18 mouse cellular contexts compared by ENCODE assay signal in the genomic region with DNA sequence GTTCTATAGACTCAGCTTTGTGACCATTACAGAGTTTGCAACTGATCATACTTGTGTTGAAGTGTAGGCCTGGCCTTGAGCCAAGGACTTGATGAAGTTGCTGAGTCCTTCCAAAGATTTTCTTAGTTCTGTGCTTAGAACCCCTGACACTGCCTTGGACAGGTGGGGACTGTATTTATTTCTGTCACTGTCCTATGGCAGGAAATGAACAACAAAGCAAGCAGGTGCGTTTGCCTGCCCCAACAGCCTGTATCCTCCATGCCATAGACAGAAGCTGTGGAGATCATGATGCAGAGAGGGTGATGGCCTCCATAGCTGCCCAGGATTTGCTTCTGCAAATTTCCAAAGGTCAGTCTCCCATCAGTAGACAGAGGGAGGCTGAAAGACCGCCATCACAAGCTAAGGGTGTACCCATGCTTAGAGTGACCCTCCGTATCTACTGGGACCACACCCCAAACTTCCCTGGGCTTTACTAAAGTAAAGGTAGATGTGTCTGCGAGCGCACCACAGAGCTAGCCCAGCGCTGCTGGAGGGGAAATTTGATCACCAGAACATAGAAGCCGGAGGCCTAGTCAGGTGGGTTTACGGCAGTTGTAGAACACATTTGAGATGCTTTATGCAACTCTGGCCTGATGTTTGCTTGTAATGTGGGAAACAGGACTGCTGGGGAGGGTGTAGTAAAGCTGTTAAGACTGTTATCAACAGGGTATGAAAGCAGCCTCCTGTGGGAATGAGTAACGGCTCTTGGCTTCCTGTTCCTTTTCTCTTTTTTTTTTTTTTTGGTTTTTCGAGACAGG. TPM values are rescaled to one million over a fixed set of nuclear protein-coding genes. Genes with fewer than 3 reads are reported as not detected.
A peak's percentile ranks its signal among the peaks of the same experiment; 100 is the strongest.
DNase-seq lines count a peak whose midpoint lies in the region; ATAC-seq and TF ChIP-seq lines count a peak whose summit lies in the region.
"Had no signal": no experiment of that assay in that cellular context is flagged by ENCODE, and none has a peak within 500 bp of the region (broad histone marks: within the 10 kb centered on the region; RNA-seq: fewer than 3 reads in every experiment).

No protein-coding gene starts in this region.

- H3K4me3 ChIP-seq in limb, embryonic 13.5 days = no peak overlapping the region
- no peak overlapping the region for H3K4me3 ChIP-seq in limb, embryonic 10.5 days
- no peak overlapping the region for H3K4me3 ChIP-seq in liver, embryonic 16.5 days (ENCODE audit: low read depth, low read length)
- no peak overlapping the region for H3K4me3 ChIP-seq in midbrain, postnatal 0 days (ENCODE audit: low read depth, low read length)
- H3K4me3 ChIP-seq: heart, adult 2 months; hindbrain, embryonic 10.5 days; limb, embryonic 15.5 days; midbrain, embryonic 15.5 days; neural tube, embryonic 12.5 days had no signal

- WGBS in limb, embryonic 13.5 days = 82% methylated on average over 10 of the region's 10 CpGs
- WGBS in limb, embryonic 10.5 days = 89% methylated on average over 10 of the region's 10 CpGs
- WGBS in liver, embryonic 16.5 days (ENCODE audit: insufficient replicate concordance) = 31% methylated on average over 10 of the region's 10 CpGs
- WGBS in midbrain, postnatal 0 days = 93% methylated on average over 10 of the region's 10 CpGs

- no peak overlapping the region for H3K27ac ChIP-seq in limb, embryonic 13.5 days
- H3K27ac ChIP-seq in limb, embryonic 10.5 days = no peak overlapping the region
- 0 out of 2 replicates have a peak overlapping the region, but pooled peaks have one; percentile 29 for H3K27ac ChIP-seq in liver, embryonic 16.5 days (ENCODE audit: low read length)
- H3K27ac ChIP-seq in midbrain, postnatal 0 days (ENCODE audit: low read depth, low read length) = no peak overlapping the region
- H3K27ac ChIP-seq: heart, adult 2 months; hindbrain, embryonic 10.5 days; limb, embryonic 15.5 days; midbrain, embryonic 15.5 days; neural tube, embryonic 12.5 days had no signal

- no peak for TF ChIP-seq CTCF in midbrain, postnatal 0 days (IDR thresholded peaks at IDR 0.05)

- H3K9ac ChIP-seq in limb, embryonic 13.5 days = no peak overlapping the region
- H3K9ac ChIP-seq in liver, embryonic 16.5 days (ENCODE audit: low read depth, low read length) = no peak overlapping the region; the same call in 1 of the 2 replicates
- no peak overlapping the region for H3K9ac ChIP-seq in midbrain, postnatal 0 days (replicated peaks; ENCODE audit: low read length, poor library complexity, severe bottlenecking)
- H3K9ac ChIP-seq: limb, embryonic 15.5 days; midbrain, embryonic 15.5 days; neural tube, embryonic 12.5 days had no signal

- no peak overlapping the region for H3K4me2 ChIP-seq in limb, embryonic 13.5 days (replicated peaks)
- no peak overlapping the region for H3K4me2 ChIP-seq in liver, embryonic 16.5 days (ENCODE audit: low read depth, low read length)
- H3K4me2 ChIP-seq in midbrain, postnatal 0 days (ENCODE audit: low read depth, low read length, poor library complexity, severe bottlenecking) = no peak overlapping the region
- H3K4me2 ChIP-seq: limb, embryonic 15.5 days; midbrain, embryonic 15.5 days; neural tube, embryonic 12.5 days had no signal

- no peaks in the 10 kb centered on the region for H3K9me3 ChIP-seq in limb, embryonic 13.5 days
- no peaks in the 10 kb centered on the region for H3K9me3 ChIP-seq in limb, embryonic 10.5 days (replicated peaks)
- no peaks in the 10 kb centered on the region for H3K9me3 ChIP-seq in liver, embryonic 16.5 days (replicated peaks; ENCODE audit: control insufficient read depth, low read length)
- H3K9me3 ChIP-seq in midbrain, postnatal 0 days (ENCODE audit: low read length) = no peaks in the 10 kb centered on the region
- H3K9me3 ChIP-seq: hindbrain, embryonic 10.5 days; limb, embryonic 15.5 days; midbrain, embryonic 15.5 days; neural tube, embryonic 12.5 days had no signal

- peaks cover 74% of the 10 kb centered on the region for H3K36me3 ChIP-seq in limb, embryonic 13.5 days
- peaks cover 80% of the 10 kb centered on the region for H3K36me3 ChIP-seq in limb, embryonic 10.5 days
- H3K36me3 ChIP-seq in liver, embryonic 16.5 days (ENCODE audit: control insufficient read depth, insufficient read depth) = peaks cover 28% of the 10 kb centered on the region
- H3K36me3 ChIP-seq in midbrain, postnatal 0 days (ENCODE audit: insufficient read depth, low read length) = peaks cover 47% of the 10 kb centered on the region

- ATAC-seq in limb, embryonic 13.5 days (ENCODE audit: low FRiP score, low read depth) = 0 out of 2 replicates have a peak, but pooled peaks have one; percentile 9
- peak; percentile 64 for ATAC-seq in common myeloid progenitor, adult 5-6 weeks (replicated peaks; ENCODE audit: low read depth, poor library complexity, severe bottlenecking)
- ATAC-seq in liver, embryonic 16.5 days (ENCODE audit: low read depth) = no peak
- no peak for ATAC-seq in midbrain, postnatal 0 days (ENCODE audit: low FRiP score)
- ATAC-seq in inflammation-experienced regulatory T-cells, adult 6 months = no peak
- ATAC-seq: midbrain, embryonic 15.5 days had no signal

- no peak for DNase-seq in limb, embryonic 10.5 days (ENCODE audit: low spot score)
- peak; percentile 51 for DNase-seq in thymus, postnatal 4 days
- DNase-seq in midbrain, postnatal 0 days (ENCODE audit: low spot score) = no peak
- DNase-seq: cerebellum, adult 11 months; cerebellum, postnatal 25 days; heart, adult 2 months; kidney, postnatal 10 days; lung, postnatal 36 days; right cerebral cortex, postnatal 25 days had no signal

- H3K4me1 ChIP-seq in limb, embryonic 13.5 days = no peaks in the 10 kb centered on the region
- H3K4me1 ChIP-seq in limb, embryonic 10.5 days = no peaks in the 10 kb centered on the region
- peaks cover 15% of the 10 kb centered on the region for H3K4me1 ChIP-seq in liver, embryonic 16.5 days (ENCODE audit: control insufficient read depth, low read depth, low read length)
- no peaks in the 10 kb centered on the region for H3K4me1 ChIP-seq in midbrain, postnatal 0 days (ENCODE audit: insufficient read depth, low read length)
- H3K4me1 ChIP-seq: hindbrain, embryonic 10.5 days; limb, embryonic 15.5 days; midbrain, embryonic 15.5 days; neural tube, embryonic 12.5 days had no signal

- no peaks in the 10 kb centered on the region for H3K27me3 ChIP-seq in limb, embryonic 13.5 days
- no peaks in the 10 kb centered on the region for H3K27me3 ChIP-seq in limb, embryonic 10.5 days (ENCODE audit: low read depth, poor library complexity, severe bottlenecking)
- H3K27me3 ChIP-seq in liver, embryonic 16.5 days (ENCODE audit: control insufficient read depth, insufficient read depth, low read depth, low read length) = no peaks in the 10 kb centered on the region
- no peaks in the 10 kb centered on the region for H3K27me3 ChIP-seq in midbrain, postnatal 0 days (ENCODE audit: insufficient read depth, low read length)
- H3K27me3 ChIP-seq: limb, embryonic 15.5 days; midbrain, embryonic 15.5 days; neural tube, embryonic 12.5 days; Patski had no signal

RNA-seq across cellular contexts. Expression of gene Pik3ip1, which starts 19.2 kb away (rescaled TPM):
- 15.7 and 17.2 TPM in 2 replicates for polyA plus RNA-seq in limb, embryonic 13.5 days (2015; fragmentation: Nextera tagmentation; extraction: Ambion mirVana)
- polyA plus RNA-seq in limb, embryonic 10.5 days (2016; fragmentation: Nextera tagmentation; extraction: Ambion mirVana) = 5.9 and 8.5 TPM in 2 replicates
- 26.5 and 33.6 TPM in 2 replicates for total RNA-seq in common myeloid progenitor, adult 5-6 weeks (2017)
- 1.4 and 1.9 TPM in 2 replicates for polyA plus RNA-seq in liver, embryonic 16.5 days (2015; fragmentation: Nextera tagmentation; extraction: Ambion mirVana)
- total RNA-seq in midbrain, postnatal 0 days (2014; rRNA removed) = 42.5 and 43.4 TPM in 2 replicates
- polyA plus RNA-seq in midbrain, postnatal 0 days (2015; fragmentation: Nextera tagmentation; extraction: Ambion mirVana) = 34.7 and 37.5 TPM in 2 replicates
- 10 to 100 TPM; 11.5 to 59.1 (median 35.3) TPM for polyA plus RNA-seq in inflammation-experienced regulatory T-cells, adult 6 months (2017; shearing (Covaris generic))

RNA-seq across cellular contexts. Expression of gene Patz1, which starts 22.3 kb away (rescaled TPM):
- polyA plus RNA-seq in limb, embryonic 13.5 days (2015; fragmentation: Nextera tagmentation; extraction: Ambion mirVana) = 45.5 and 48.7 TPM in 2 replicates
- polyA plus RNA-seq in limb, embryonic 10.5 days (2016; fragmentation: Nextera tagmentation; extraction: Ambion mirVana) = 80.2 and 81.7 TPM in 2 replicates
- 67.6 and 72.7 TPM in 2 replicates for total RNA-seq in common myeloid progenitor, adult 5-6 weeks (2017)
- polyA plus RNA-seq in liver, embryonic 16.5 days (2015; fragmentation: Nextera tagmentation; extraction: Ambion mirVana) = 8.7 and 9.2 TPM in 2 replicates
- 79.3 and 81.3 TPM in 2 replicates for total RNA-seq in midbrain, postnatal 0 days (2014; rRNA removed)
- 36.3 and 39.3 TPM in 2 replicates for polyA plus RNA-seq in midbrain, postnatal 0 days (2015; fragmentation: Nextera tagmentation; extraction: Ambion mirVana)
- 10 to 100 TPM; 15.5 to 19.6 (median 16.0) TPM for polyA plus RNA-seq in inflammation-experienced regulatory T-cells, adult 6 months (2017; shearing (Covaris generic))

RNA-seq across cellular contexts. Expression of gene Drg1, which starts 44.8 kb away (rescaled TPM):
- 226 and 231 TPM in 2 replicates for polyA plus RNA-seq in limb, embryonic 13.5 days (2015; fragmentation: Nextera tagmentation; extraction: Ambion mirVana)
- 276 and 280 TPM in 2 replicates for polyA plus RNA-seq in limb, embryonic 10.5 days (2016; fragmentation: Nextera tagmentation; extraction: Ambion mirVana)
- total RNA-seq in common myeloid progenitor, adult 5-6 weeks (2017) = 277 and 286 TPM in 2 replicates
- polyA plus RNA-seq in liver, embryonic 16.5 days (2015; fragmentation: Nextera tagmentation; extraction: Ambion mirVana) = 91.6 and 103 TPM in 2 replicates
- total RNA-seq in midbrain, postnatal 0 days (2014; rRNA removed) = 80.6 and 93.1 TPM in 2 replicates
- polyA plus RNA-seq in midbrain, postnatal 0 days (2015; fragmentation: Nextera tagmentation; extraction: Ambion mirVana) = 183 and 190 TPM in 2 replicates
- polyA plus RNA-seq in inflammation-experienced regulatory T-cells, adult 6 months (2017; shearing (Covaris generic)) = 100 to 1,000 TPM; 162 to 177 (median 172) TPM

Comparison
In these comparisons a context has a peak if more than half of its experiments do, and no peak if none do; other contexts are left out.
1. ATAC-seq: peak in limb, embryonic 13.5 days (single experiment) and common myeloid progenitor, adult 5-6 weeks (single experiment); none in liver, embryonic 16.5 days (single experiment), midbrain, postnatal 0 days (single experiment) and inflammation-experienced regulatory T-cells, adult 6 months (single experiment).